In the genomic region with DNA sequence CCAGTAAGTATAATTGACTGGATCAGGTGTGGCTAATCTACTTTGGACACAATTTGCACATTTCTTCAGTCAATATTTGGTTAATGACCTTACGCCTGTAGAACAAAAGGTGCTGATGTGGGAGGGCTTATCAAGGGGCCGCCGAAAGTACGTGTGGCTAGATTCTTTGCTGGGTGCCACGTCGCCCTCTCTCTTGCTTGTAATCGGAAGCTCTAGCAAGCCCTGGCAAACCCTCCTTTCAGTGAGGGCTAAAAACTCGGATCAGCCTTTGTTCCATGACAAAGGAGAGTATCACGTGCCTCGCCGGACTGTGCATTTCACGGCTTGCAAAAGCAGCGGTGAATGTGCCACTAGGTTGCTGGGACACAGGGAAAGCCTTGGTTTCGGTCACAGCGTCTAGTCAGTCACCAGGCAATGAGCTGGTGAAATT, we compare ENCODE assay signal across 8 mouse cellular contexts. TPM values are rescaled to one million over a fixed set of nuclear protein-coding genes. Genes with fewer than 3 reads are reported as not detected.
A peak's percentile ranks its signal among the peaks of the same experiment; 100 is the strongest.
DNase-seq lines count a peak whose midpoint lies in the region; ATAC-seq lines count a peak whose summit lies in the region.

No protein-coding gene starts in this region.

- WGBS in heart, embryonic 10.5 days, result 0% methylated on average over 15 of the region's 15 CpGs
- WGBS in forebrain, embryonic 15.5 days, result under 1% methylated on average over 15 of the region's 15 CpGs

- H3K9ac ChIP-seq in forebrain, embryonic 15.5 days (replicated peaks), result peak overlapping the region; percentile 91

- H3K4me2 ChIP-seq in forebrain, embryonic 15.5 days (replicated peaks), result peak overlapping the region; percentile 88

- no peaks in the 10 kb centered on the region for H3K27me3 ChIP-seq in heart, embryonic 10.5 days (ENCODE audit: insufficient read depth, poor library complexity, severe bottlenecking)
- no peaks in the 10 kb centered on the region for H3K27me3 ChIP-seq in forebrain, embryonic 15.5 days

- peak overlapping the region; percentile 94 for H3K27ac ChIP-seq in heart, embryonic 10.5 days
- H3K27ac ChIP-seq in forebrain, embryonic 15.5 days (replicated peaks), result peak overlapping the region; percentile 99

- peaks cover 6% of the 10 kb centered on the region; the same call in 1 of the 2 replicates for H3K4me1 ChIP-seq in heart, embryonic 10.5 days
- H3K4me1 ChIP-seq in forebrain, embryonic 15.5 days, result peaks cover 18% of the 10 kb centered on the region

- peak overlapping the region; percentile 80 for H3K4me3 ChIP-seq in heart, embryonic 10.5 days
- H3K4me3 ChIP-seq in forebrain, embryonic 15.5 days, result peak overlapping the region; percentile 58

- H3K36me3 ChIP-seq in heart, embryonic 10.5 days, result peaks cover 28% of the 10 kb centered on the region
- peaks cover 30% of the 10 kb centered on the region for H3K36me3 ChIP-seq in forebrain, embryonic 15.5 days

- ATAC-seq in forebrain, embryonic 15.5 days (replicated peaks), result peak; percentile 13

- peak; percentile 86 for DNase-seq in heart, embryonic 10.5 days (ENCODE audit: low spot score)
- no peak for DNase-seq in heart, postnatal 25 days (ENCODE audit: low spot score)
- DNase-seq in adrenal gland, adult 18-20 months (ENCODE audit: low spot score in 2 of 2), result peak; percentile 15 to 24
- DNase-seq in kidney, adult 8-10 months, result peak; percentile 32 to 42
- peak; percentile 32 for DNase-seq in lung, postnatal 10 days
- peak; percentile 90 for DNase-seq in retina, postnatal 1 day
- no peak for DNase-seq in adipocyte (ENCODE audit: low spot score)

- intact Hi-C loops in heart, postnatal 25 days (cut with DNase I), result no loop called here

- no peaks in the 10 kb centered on the region for H3K9me3 ChIP-seq in heart, embryonic 10.5 days
- no peaks in the 10 kb centered on the region for H3K9me3 ChIP-seq in forebrain, embryonic 15.5 days

RNA-seq across cellular contexts. Expression of a gene that starts 2.6 kb away (rescaled TPM):
- polyA plus RNA-seq in heart, embryonic 10.5 days (2016; fragmentation: Nextera tagmentation; extraction: Ambion mirVana), result 108 and 192 TPM in 2 replicates
- total RNA-seq in heart, postnatal 25 days (2021), result 10 to 100 TPM in 1 of 2 experiments, 1 to 10 TPM in 1; 8.0 to 14.3 TPM
- 10 to 100 TPM; 19.6 to 27.0 TPM for total RNA-seq in adrenal gland, adult 18-20 months (2021)
- polyA plus RNA-seq in forebrain, embryonic 15.5 days (2015; fragmentation: Nextera tagmentation; extraction: Ambion mirVana), result 899 and 974 TPM in 2 replicates

RNA-seq across cellular contexts. Expression of a gene that starts 39.9 kb away (rescaled TPM):
- 90.1 and 96.5 TPM in 2 replicates for polyA plus RNA-seq in heart, embryonic 10.5 days (2016; fragmentation: Nextera tagmentation; extraction: Ambion mirVana)
- total RNA-seq in heart, postnatal 25 days (2021), result 100 to 1,000 TPM; 107 to 111 TPM
- total RNA-seq in adrenal gland, adult 18-20 months (2021), result 10 to 100 TPM; 60.2 to 81.3 TPM
- polyA plus RNA-seq in forebrain, embryonic 15.5 days (2015; fragmentation: Nextera tagmentation; extraction: Ambion mirVana), result 68.7 and 70.2 TPM in 2 replicates

RNA-seq across cellular contexts. Expression of a gene that starts 56.8 kb away (rescaled TPM):
- polyA plus RNA-seq in heart, embryonic 10.5 days (2016; fragmentation: Nextera tagmentation; extraction: Ambion mirVana), result 15.2 and 15.9 TPM in 2 replicates
- total RNA-seq in heart, postnatal 25 days (2021), result 10 to 100 TPM in 1 of 2 experiments, 1 to 10 TPM in 1; 9.1 to 18.4 TPM
- total RNA-seq in adrenal gland, adult 18-20 months (2021), result 10 to 100 TPM in 1 of 2 experiments, 1 to 10 TPM in 1; 6.9 to 17.4 TPM
- 14.6 and 20.4 TPM in 2 replicates for polyA plus RNA-seq in forebrain, embryonic 15.5 days (2015; fragmentation: Nextera tagmentation; extraction: Ambion mirVana)

Comparison
In these comparisons a context has a peak if more than half of its experiments do, and no peak if none do; other contexts are left out.
1. DNase-seq: peak in heart, embryonic 10.5 days (single experiment), adrenal gland, adult 18-20 months (2 of 2), kidney, adult 8-10 months (2 of 2), lung, postnatal 10 days (single experiment) and retina, postnatal 1 day (single experiment); none in heart, postnatal 25 days (single experiment) and adipocyte (single experiment).